Mouse (Mus musculus): ENCODE measurements around the gene Srrm2. TPM values are rescaled to one million over a fixed set of nuclear protein-coding genes. Genes with fewer than 3 reads are reported as not detected.

The Srrm2 gene
- polyA plus RNA-seq, 1 experiment = 487 TPM

DNA sequence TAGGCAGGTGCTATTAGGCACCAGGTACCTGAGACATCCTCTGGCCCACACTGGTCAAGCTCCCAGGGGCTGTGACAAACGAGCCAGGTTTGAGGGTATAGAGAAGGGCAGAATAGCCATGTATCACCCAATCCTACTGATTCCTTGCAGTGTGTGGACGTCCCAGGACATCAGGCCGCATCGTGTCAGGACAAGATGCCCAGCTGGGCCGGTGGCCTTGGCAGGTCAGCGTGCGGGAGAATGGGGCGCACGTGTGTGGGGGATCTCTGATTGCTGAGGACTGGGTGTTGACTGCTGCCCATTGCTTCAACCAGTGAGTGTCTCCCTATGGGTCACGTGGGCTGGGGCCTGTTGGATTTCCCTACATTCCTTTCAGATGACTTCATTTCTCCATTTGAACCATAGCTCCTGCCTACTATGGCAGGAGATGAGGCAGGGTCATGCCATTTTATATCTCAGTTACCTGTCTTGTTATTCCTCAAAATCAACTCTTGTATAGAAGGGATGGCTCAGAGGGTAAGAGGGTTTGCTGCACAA is 64.0 kb downstream of the Srrm2 start:
- 76% methylated on average over 10 of the region's 10 CpGs for WGBS
- H3K27ac ChIP-seq (ENCODE audit: control insufficient read depth, insufficient read depth, low read depth, low read length, poor library complexity) = no peak overlapping the region
- TF ChIP-seq POLR2A (IDR thresholded peaks at IDR 0.05; ENCODE audit: borderline replicate concordance, control insufficient read depth, low read depth, low read length) (no peak), CTCF (IDR thresholded peaks at IDR 0.05; ENCODE audit: control insufficient read depth, insufficient read depth, low read length) (no peak)
- H3K4me3 ChIP-seq (replicated peaks; ENCODE audit: control insufficient read depth, low read depth, low read length) = no peak overlapping the region
- no peaks in the 10 kb centered on the region for H3K4me1 ChIP-seq (ENCODE audit: control insufficient read depth, insufficient read depth, low read length)

DNA sequence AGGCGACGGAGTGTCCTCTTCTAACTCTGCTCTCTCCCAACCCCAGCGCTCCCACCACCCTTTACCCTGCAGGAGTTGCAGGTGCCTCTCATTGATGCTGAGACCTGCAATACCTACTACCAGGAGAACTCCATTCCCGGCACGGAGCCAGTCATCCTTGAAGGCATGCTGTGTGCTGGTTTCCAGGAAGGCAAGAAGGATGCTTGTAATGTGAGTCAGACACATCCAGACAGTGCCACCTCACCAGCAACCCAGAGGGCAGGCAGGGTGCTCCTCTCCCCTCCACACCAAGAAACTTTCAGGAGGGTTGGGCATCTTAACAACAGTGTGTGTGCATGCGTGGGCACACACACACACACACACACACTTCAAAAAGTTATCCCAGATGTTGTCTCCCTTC is 66.9 kb downstream of the Srrm2 start:
- Histone ChIP-seq H3K27ac (ENCODE audit: control insufficient read depth, insufficient read depth, low read depth, low read length, poor library complexity) (no peak overlapping the region), H3K4me1 (ENCODE audit: control insufficient read depth, insufficient read depth, low read length) (no peaks in the 10 kb centered on the region), H3K4me3 (replicated peaks; ENCODE audit: control insufficient read depth, low read depth, low read length) (no peak overlapping the region)
- 78% methylated on average over 6 of the region's 6 CpGs for WGBS
- TF ChIP-seq CTCF (IDR thresholded peaks at IDR 0.05; ENCODE audit: control insufficient read depth, insufficient read depth, low read length) (no peak), POLR2A (IDR thresholded peaks at IDR 0.05; ENCODE audit: borderline replicate concordance, control insufficient read depth, low read depth, low read length) (no peak)

DNA sequence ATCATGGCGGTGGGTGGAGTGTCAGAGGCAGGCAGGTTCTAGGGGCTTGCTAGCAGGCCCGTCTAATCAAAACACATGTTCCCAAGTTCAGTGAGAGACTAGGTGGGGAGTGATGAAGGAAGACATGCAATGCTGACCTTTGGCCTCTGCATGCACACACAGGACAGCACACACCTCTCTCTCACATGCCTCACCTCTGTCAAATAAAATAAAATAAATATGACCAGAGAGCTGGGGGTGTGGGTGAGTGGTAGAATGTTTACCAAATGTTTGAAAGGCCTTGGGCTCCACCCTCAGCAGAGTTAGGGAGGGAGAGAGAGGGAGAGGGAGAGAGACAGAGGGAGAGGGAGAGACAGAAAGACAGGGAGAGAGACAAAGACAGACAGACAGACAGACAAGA is 67.6 kb downstream of the Srrm2 start:
- WGBS = 81% methylated on average over 2 of the region's 2 CpGs
- H3K4me1 ChIP-seq (ENCODE audit: control insufficient read depth, insufficient read depth, low read length) = no peaks in the 10 kb centered on the region
- no peak overlapping the region for H3K27ac ChIP-seq (ENCODE audit: control insufficient read depth, insufficient read depth, low read depth, low read length, poor library complexity)
- TF ChIP-seq POLR2A (IDR thresholded peaks at IDR 0.05; ENCODE audit: borderline replicate concordance, control insufficient read depth, low read depth, low read length) (no peak), CTCF (IDR thresholded peaks at IDR 0.05; ENCODE audit: control insufficient read depth, insufficient read depth, low read length) (no peak)
- H3K4me3 ChIP-seq (replicated peaks; ENCODE audit: control insufficient read depth, low read depth, low read length) = no peak overlapping the region

DNA sequence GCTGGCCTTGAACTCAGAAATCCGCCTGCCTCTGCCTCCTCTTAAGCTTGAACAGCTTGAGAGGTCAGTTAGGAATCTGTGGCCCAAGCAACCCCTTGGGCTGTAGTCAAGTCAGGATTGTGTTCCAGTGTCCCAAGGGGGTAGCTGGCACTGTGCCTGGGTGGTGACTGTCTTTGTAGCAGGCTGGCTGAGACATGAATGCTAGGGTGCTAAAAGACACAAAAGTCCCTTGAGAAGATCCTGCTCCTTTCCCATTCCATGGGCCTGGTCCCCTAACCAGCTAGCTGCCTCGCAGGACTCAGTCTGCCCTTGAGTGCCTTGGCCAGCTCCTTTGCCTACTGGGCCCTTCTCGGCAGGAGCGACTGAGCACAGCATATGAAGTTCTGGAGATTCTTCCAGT is 72.6 kb downstream of the Srrm2 start:
- no peaks in the 10 kb centered on the region for H3K4me1 ChIP-seq (ENCODE audit: control insufficient read depth, insufficient read depth, low read length)
- TF ChIP-seq POLR2A (IDR thresholded peaks at IDR 0.05; ENCODE audit: borderline replicate concordance, control insufficient read depth, low read depth, low read length) = no peak
- TF ChIP-seq CTCF (IDR thresholded peaks at IDR 0.05; ENCODE audit: control insufficient read depth, insufficient read depth, low read length) = no peak
- H3K27ac ChIP-seq (ENCODE audit: control insufficient read depth, insufficient read depth, low read depth, low read length, poor library complexity) = no peak overlapping the region
- H3K4me3 ChIP-seq (replicated peaks; ENCODE audit: control insufficient read depth, low read depth, low read length) = no peak overlapping the region
- WGBS = 83% methylated on average over 4 of the region's 4 CpGs

DNA sequence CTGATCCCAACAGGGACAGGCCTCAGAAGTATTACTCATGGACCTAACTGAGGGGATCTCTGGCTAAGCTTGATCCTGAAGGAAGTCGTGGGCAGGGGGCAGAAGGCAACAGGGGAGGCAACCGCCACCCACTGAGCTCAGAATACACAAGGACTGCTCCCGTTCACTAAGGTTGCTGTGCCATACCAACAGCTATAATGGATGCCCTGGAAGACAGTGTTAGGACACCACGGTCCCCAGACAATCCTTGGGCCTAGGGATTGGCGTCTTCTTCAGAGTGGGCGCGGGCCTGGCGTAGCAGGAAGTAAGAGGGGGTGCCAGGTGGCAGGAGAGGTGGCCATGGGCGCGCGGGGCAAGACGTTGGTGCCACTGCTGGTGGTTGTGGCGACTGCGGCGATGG is 77.4 kb downstream of the Srrm2 start, which contains the start of gene Prss21:
Prss21 (plus strand) TSS at position 301 of the 400 bp plus-strand sequence.
- no peak within 1 kb of the TSS for H3K4me3 ChIP-seq (replicated peaks; ENCODE audit: control insufficient read depth, low read depth, low read length)
- H3K27ac ChIP-seq (ENCODE audit: control insufficient read depth, insufficient read depth, low read depth, low read length, poor library complexity) = no peak within 1 kb of the TSS
- WGBS = 82% methylated on average over 15 of the region's 15 CpGs
- no peaks in the 10 kb centered on the region; the same call in none of the 2 replicates for H3K4me1 ChIP-seq (ENCODE audit: control insufficient read depth, insufficient read depth, low read length)
- TF ChIP-seq POLR2A (IDR thresholded peaks at IDR 0.05; ENCODE audit: borderline replicate concordance, control insufficient read depth, low read depth, low read length) = no peak
- TF ChIP-seq CTCF (IDR thresholded peaks at IDR 0.05; ENCODE audit: control insufficient read depth, insufficient read depth, low read length) = no peak

DNA sequence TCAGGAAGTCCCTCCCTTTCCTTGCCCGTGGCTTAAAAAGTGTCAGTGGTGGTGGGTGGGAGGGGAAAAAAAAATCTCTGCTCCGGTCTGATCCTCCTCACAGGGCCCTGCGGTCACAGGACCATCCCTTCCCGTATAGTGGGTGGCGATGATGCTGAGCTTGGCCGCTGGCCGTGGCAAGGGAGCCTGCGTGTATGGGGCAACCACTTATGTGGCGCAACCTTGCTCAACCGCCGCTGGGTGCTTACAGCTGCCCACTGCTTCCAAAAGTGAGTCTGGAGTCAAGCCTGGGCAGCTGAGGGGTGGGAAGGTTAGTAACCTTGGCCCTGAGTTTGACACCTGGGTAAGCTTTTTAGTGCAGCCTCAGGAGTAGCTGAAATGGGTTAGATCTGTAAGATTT is 78.2 kb downstream of the Srrm2 start:
- TF ChIP-seq POLR2A (IDR thresholded peaks at IDR 0.05; ENCODE audit: borderline replicate concordance, control insufficient read depth, low read depth, low read length) = no peak
- WGBS = 39% methylated on average over 11 of the region's 11 CpGs
- H3K4me3 ChIP-seq (replicated peaks; ENCODE audit: control insufficient read depth, low read depth, low read length) = no peak overlapping the region
- no peaks in the 10 kb centered on the region; the same call in none of the 2 replicates for H3K4me1 ChIP-seq (ENCODE audit: control insufficient read depth, insufficient read depth, low read length)
- H3K27ac ChIP-seq (ENCODE audit: control insufficient read depth, insufficient read depth, low read depth, low read length, poor library complexity) = no peak overlapping the region

Other genes with a start within 250 kb of the Srrm2 start
- 3.6 and 4.3 TPM in 2 replicates for gene Zfp213, start 226.3 kb upstream of the Srrm2 start, polyA plus RNA-seq (2011; ENCODE audit: insufficient read depth, insufficient read length, low replicate concordance, missing spikeins)
- gene Zfp13, start 191.0 kb upstream of the Srrm2 start, polyA plus RNA-seq (2011; ENCODE audit: insufficient read depth, insufficient read length, low replicate concordance, missing spikeins) = not detected in 2 replicates
- gene Zscan10, start 189.7 kb upstream of the Srrm2 start, polyA plus RNA-seq (2011; ENCODE audit: insufficient read depth, insufficient read length, low replicate concordance, missing spikeins) = 4.2 TPM in 1 of 2 replicates, not detected in the other
- 4.8 and 18.0 TPM in 2 replicates for gene Mmp25, start 145.3 kb upstream of the Srrm2 start, polyA plus RNA-seq (2011; ENCODE audit: insufficient read depth, insufficient read length, low replicate concordance, missing spikeins)
- 0.66 and 2.2 TPM in 2 replicates for gene Bicdl2, start 130.0 kb upstream of the Srrm2 start, polyA plus RNA-seq (2011; ENCODE audit: insufficient read depth, insufficient read length, low replicate concordance, missing spikeins)
- gene Hcfc1r1, start 116.9 kb upstream of the Srrm2 start, polyA plus RNA-seq (2011; ENCODE audit: insufficient read depth, insufficient read length, low replicate concordance, missing spikeins) = 28.3 and 54.3 TPM in 2 replicates
- 15.1 and 27.9 TPM in 2 replicates for gene Thoc6, start 116.7 kb upstream of the Srrm2 start, polyA plus RNA-seq (2011; ENCODE audit: insufficient read depth, insufficient read length, low replicate concordance, missing spikeins)
- 18.0 TPM in 1 of 2 replicates, not detected in the other for gene Tnfrsf12a, start 113.1 kb upstream of the Srrm2 start, polyA plus RNA-seq (2011; ENCODE audit: insufficient read depth, insufficient read length, low replicate concordance, missing spikeins)
- gene Cldn6, start 111.3 kb upstream of the Srrm2 start, polyA plus RNA-seq (2011; ENCODE audit: insufficient read depth, insufficient read length, low replicate concordance, missing spikeins) = 4.2 TPM in 1 of 2 replicates, not detected in the other
- gene Cldn9, start 106.5 kb upstream of the Srrm2 start, polyA plus RNA-seq (2011; ENCODE audit: insufficient read depth, insufficient read length, low replicate concordance, missing spikeins) = not detected in 2 replicates
- gene 1520401A03Rik, start 67.7 kb upstream of the Srrm2 start, polyA plus RNA-seq (2011; ENCODE audit: insufficient read depth, insufficient read length, low replicate concordance, missing spikeins) = 0.90 and 3.5 TPM in 2 replicates
- gene Pkmyt1, start 64.2 kb upstream of the Srrm2 start, polyA plus RNA-seq (2011; ENCODE audit: insufficient read depth, insufficient read length, low replicate concordance, missing spikeins) = 48.5 and 85.5 TPM in 2 replicates
- gene Paqr4, start 49.7 kb upstream of the Srrm2 start, polyA plus RNA-seq (2011; ENCODE audit: insufficient read depth, insufficient read length, low replicate concordance, missing spikeins) = 6.4 and 8.1 TPM in 2 replicates
- gene Kremen2, start 44.7 kb upstream of the Srrm2 start, polyA plus RNA-seq (2011; ENCODE audit: insufficient read depth, insufficient read length, low replicate concordance, missing spikeins) = not detected in 2 replicates
- 5.5 and 11.2 TPM in 2 replicates for gene Flywch1, start 18.9 kb upstream of the Srrm2 start, polyA plus RNA-seq (2011; ENCODE audit: insufficient read depth, insufficient read length, low replicate concordance, missing spikeins)
- not detected in 2 replicates for gene Flywch2, start 4.5 kb upstream of the Srrm2 start, polyA plus RNA-seq (2011; ENCODE audit: insufficient read depth, insufficient read length, low replicate concordance, missing spikeins)
- 185 and 239 TPM in 2 replicates for gene Elob, start 38.6 kb downstream of the Srrm2 start, polyA plus RNA-seq (2011; ENCODE audit: insufficient read depth, insufficient read length, low replicate concordance, missing spikeins)
- not detected in 2 replicates for gene Prss33, start 45.5 kb downstream of the Srrm2 start, polyA plus RNA-seq (2011; ENCODE audit: insufficient read depth, insufficient read length, low replicate concordance, missing spikeins)
- gene Prss32, start 53.3 kb downstream of the Srrm2 start, polyA plus RNA-seq (2011; ENCODE audit: insufficient read depth, insufficient read length, low replicate concordance, missing spikeins) = not detected in 2 replicates
- not detected in 2 replicates for gene Prss41, start 53.6 kb downstream of the Srrm2 start, polyA plus RNA-seq (2011; ENCODE audit: insufficient read depth, insufficient read length, low replicate concordance, missing spikeins)
- gene Prss21, start 77.5 kb downstream of the Srrm2 start, polyA plus RNA-seq (2011; ENCODE audit: insufficient read depth, insufficient read length, low replicate concordance, missing spikeins) = not detected in 2 replicates
- not detected in 2 replicates for gene Dcpp1, start 90.3 kb downstream of the Srrm2 start, polyA plus RNA-seq (2011; ENCODE audit: insufficient read depth, insufficient read length, low replicate concordance, missing spikeins)
- gene Dcpp2, start 90.3 kb downstream of the Srrm2 start, polyA plus RNA-seq (2011; ENCODE audit: insufficient read depth, insufficient read length, low replicate concordance, missing spikeins) = not detected in 2 replicates
- gene Dcpp3, start 126.9 kb downstream of the Srrm2 start, polyA plus RNA-seq (2011; ENCODE audit: insufficient read depth, insufficient read length, low replicate concordance, missing spikeins) = not detected in 2 replicates
- not detected in 2 replicates for gene Sbp, start 151.1 kb downstream of the Srrm2 start, polyA plus RNA-seq (2011; ENCODE audit: insufficient read depth, insufficient read length, low replicate concordance, missing spikeins)
- gene Sbpl, start 164.7 kb downstream of the Srrm2 start, polyA plus RNA-seq (2011; ENCODE audit: insufficient read depth, insufficient read length, low replicate concordance, missing spikeins) = not detected in 2 replicates
- 6.8 TPM in 1 of 2 replicates, not detected in the other for gene Prss30, start 190.0 kb downstream of the Srrm2 start, polyA plus RNA-seq (2011; ENCODE audit: insufficient read depth, insufficient read length, low replicate concordance, missing spikeins)
- not detected in 2 replicates for gene Prss22, start 207.6 kb downstream of the Srrm2 start, polyA plus RNA-seq (2011; ENCODE audit: insufficient read depth, insufficient read length, low replicate concordance, missing spikeins)
- not detected in 2 replicates for gene Prss27, start 247.6 kb downstream of the Srrm2 start, polyA plus RNA-seq (2011; ENCODE audit: insufficient read depth, insufficient read length, low replicate concordance, missing spikeins)